Mouse (Mus musculus): ENCODE measurements at regions not wholly inside any gene's neighbourhood (a gene's known extent, or its start where the extent isn't known, plus 50 kb on each side); places are given as distances from the start of the nearest gene placed in this dataset.
"Not testable (repeated sequence)": the region's sequence is repeated elsewhere in the genome, so short reads cannot be mapped to it uniquely, and the experiment has no call there.

- DNase-seq (ENCODE audit: low read depth): no peak
Measured at GRCm38 (mm10) chr2:39420696-39421095, 194.4 kb upstream of the Ppp6c start.

- DNase-seq (ENCODE audit: low read depth): no peak
Measured at GRCm38 (mm10) chr2:39400336-39400735, 174.1 kb upstream of the Ppp6c start.

GRCm38 (mm10) chr2:39399523-39399922 is 173.3 kb upstream of the Ppp6c start:
- DNase-seq (ENCODE audit: low read depth): no peak

GRCm38 (mm10) chr2:39394643-39395042 is 168.4 kb upstream of the Ppp6c start:
- DNase-seq (ENCODE audit: low read depth): no peak

- DNase-seq (ENCODE audit: low read depth): no peak
Measured at GRCm38 (mm10) chr2:39377264-39377663, 151.0 kb upstream of the Ppp6c start.

- DNase-seq (ENCODE audit: low read depth): peak; percentile 95
Measured at GRCm38 (mm10) chr2:39373068-39373779, 147.0 kb upstream of the Ppp6c start.

- no peak for DNase-seq (ENCODE audit: low read depth)
Measured at GRCm38 (mm10) chr2:39344207-39344606, 118.0 kb upstream of the Ppp6c start.

GRCm38 (mm10) chr2:39340406-39340805 is 114.2 kb upstream of the Ppp6c start:
- no peak for DNase-seq (ENCODE audit: low read depth)

GRCm38 (mm10) chr2:39338832-39339649 is 112.8 kb upstream of the Ppp6c start:
- no peak for DNase-seq (ENCODE audit: low read depth)

GRCm38 (mm10) chr2:39337524-39337923 is 111.3 kb upstream of the Ppp6c start:
- DNase-seq (ENCODE audit: low read depth): no peak

GRCm38 (mm10) chr2:39325715-39326493 is 99.7 kb upstream of the Ppp6c start:
- peak; percentile 71 for DNase-seq (ENCODE audit: low read depth)

GRCm38 (mm10) chr2:39325122-39325521 is 98.9 kb upstream of the Ppp6c start:
- not testable (repeated sequence) for DNase-seq (ENCODE audit: low read depth)

GRCm38 (mm10) chr2:39299798-39300382 is 73.6 kb upstream of the Ppp6c start:
- no peak for DNase-seq (ENCODE audit: low read depth)

GRCm38 (mm10) chr2:39299290-39299689 is 73.0 kb upstream of the Ppp6c start:
- no peak for DNase-seq (ENCODE audit: low read depth)

GRCm38 (mm10) chr2:39295435-39295834 is 69.2 kb upstream of the Ppp6c start:
- DNase-seq (ENCODE audit: low read depth): no peak

- DNase-seq (ENCODE audit: low read depth): peak; percentile 14
Measured at GRCm38 (mm10) chr2:39278218-39278617, 52.0 kb upstream of the Ppp6c start.
